Mouse (Mus musculus) forelimb bud, embryonic 11.5 days (tissue): ENCODE data around the gene Espn.

Source experiments
- DNase-seq: peaks from one replicate; pipeline ENCODE4 v3.0.0-alpha.2; 2012; ENCODE audit warnings: low read depth, low spot score

The Espn gene

DNA sequence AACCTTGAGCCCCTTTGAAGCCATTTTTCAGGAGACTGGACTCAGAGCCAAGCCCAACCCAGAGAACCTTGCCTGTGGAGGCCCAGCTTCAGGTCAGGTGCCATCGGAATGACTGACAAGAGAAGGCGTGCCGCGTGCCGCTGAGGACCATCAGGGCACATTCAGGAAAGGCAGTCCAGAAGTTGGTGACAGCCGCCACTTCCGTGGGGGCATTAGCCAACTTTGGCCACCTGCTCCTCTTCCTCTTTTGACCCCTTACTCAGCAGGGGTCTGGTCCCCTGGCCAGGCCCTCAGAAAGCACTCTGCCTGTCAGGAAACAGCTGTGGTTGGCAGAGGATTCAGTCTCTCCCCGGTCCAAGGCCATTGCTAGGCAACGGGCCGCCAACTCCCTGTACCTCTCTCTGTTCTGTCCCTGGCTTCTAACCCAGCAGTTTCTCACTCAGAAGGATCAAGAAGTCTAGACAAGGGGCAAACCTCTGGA is 80.0 kb downstream of the Espn start, which contains the start of gene Plekhg5:
Gene Plekhg5 (plus strand): TSS at position 378 of the 481 bp plus-strand sequence.
- no peak for DNase-seq

DNA sequence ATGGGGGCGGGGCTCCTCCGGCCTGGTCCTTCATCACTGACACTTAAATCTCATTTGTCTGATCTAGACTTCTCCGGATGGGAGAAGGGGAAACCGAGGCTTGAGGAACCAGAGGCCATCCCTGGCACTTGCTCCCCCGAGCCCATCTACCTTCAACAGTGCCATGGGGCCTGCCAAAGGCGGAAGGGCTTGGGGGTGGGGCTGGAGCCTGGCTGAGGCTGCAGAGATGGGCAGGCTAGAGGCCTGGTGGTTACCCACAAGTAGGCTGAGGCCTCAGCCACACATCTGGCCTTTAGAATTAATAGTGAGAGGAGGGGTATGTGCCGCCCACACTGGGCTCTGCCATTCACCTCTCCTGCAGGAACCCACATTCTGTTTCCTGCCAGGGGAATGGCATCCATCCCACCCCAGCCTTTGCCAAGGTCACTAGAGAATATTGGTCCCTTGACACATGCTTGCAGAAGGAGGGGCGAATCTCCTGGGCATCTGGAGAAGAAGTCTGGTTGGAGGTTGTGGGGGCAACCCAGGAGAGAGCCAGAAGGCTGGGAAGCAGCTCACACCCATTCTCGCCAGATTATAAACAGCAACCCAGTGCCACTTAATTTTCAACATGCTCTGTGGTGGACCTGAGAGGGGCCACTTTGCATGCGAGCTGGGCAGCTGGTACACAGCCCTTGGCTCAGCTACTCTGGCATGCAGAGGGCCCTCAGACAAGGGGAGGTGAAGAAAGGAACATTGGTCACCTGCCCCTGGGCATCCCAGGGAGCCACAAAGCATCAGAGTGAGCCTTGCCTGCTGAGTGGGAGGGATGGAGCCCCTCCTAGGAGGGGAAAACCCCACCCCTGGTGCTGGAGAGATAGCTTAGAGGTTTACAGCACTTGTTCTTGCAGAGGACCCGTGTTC is 81.4 kb downstream of the Espn start:
- no peak for DNase-seq
